Mouse (Mus musculus) liver, embryonic 11.5 days (tissue): ENCODE data around the gene Cped1. TPM values are rescaled to one million over a fixed set of nuclear protein-coding genes. Genes with fewer than 3 reads are reported as not detected.

Experiments
- ATAC-seq: fragments of 200-750 bp; cut with Nextera tagmentation; replicated peaks from 2 replicates; pipeline ENCODE4 v1.8.0; 2017; ENCODE audit warnings: moderate number of reproducible peaks, mild to moderate bottlenecking, moderate TSS enrichment, moderate library complexity; ENCODE audit not compliant: low FRiP score
- DNase-seq: peaks from one replicate; pipeline ENCODE4 v3.0.0-alpha.2; 2017; ENCODE audit warnings: low spot score
- H3K27ac ChIP-seq: fragments of 300-500 bp; sonication (generic); 2 replicates; pipeline ENCODE4 v1.5.1; 2014; ENCODE audit warnings: mild to moderate bottlenecking, low read depth, low read length, control low read depth
- H3K27me3 ChIP-seq: fragments of 300-500 bp; sonication (generic); replicated peaks from 2 replicates; pipeline ENCODE4 v1.6.1; 2014; ENCODE audit warnings: low read length, mixed read lengths; ENCODE audit not compliant: control insufficient read depth, insufficient read depth
- H3K36me3 ChIP-seq: fragments of 300-500 bp; sonication (generic); 2 replicates; pipeline ENCODE4 v1.6.1; 2014; ENCODE audit warnings: mild to moderate bottlenecking, low read length, moderate library complexity, mixed read lengths; ENCODE audit not compliant: control insufficient read depth, insufficient read depth
- H3K4me1 ChIP-seq: fragments of 300-500 bp; sonication (generic); replicated peaks from 2 replicates; pipeline ENCODE4 v1.6.1; 2014; ENCODE audit warnings: low read length, mixed read lengths; ENCODE audit not compliant: control insufficient read depth, insufficient read depth
- H3K4me2 ChIP-seq: fragments of 300-500 bp; sonication (generic); 2 replicates; pipeline ENCODE4 v1.6.1; 2014; ENCODE audit warnings: mild to moderate bottlenecking, control low read depth, moderate library complexity
- H3K4me3 ChIP-seq: fragments of 300-500 bp; sonication (generic); 2 replicates; pipeline ENCODE4 v1.5.1; 2014; ENCODE audit warnings: low read depth, low read length, control low read depth
- H3K9ac ChIP-seq: fragments of 300-500 bp; sonication (generic); 2 replicates; pipeline ENCODE4 v1.6.1; 2014; ENCODE audit warnings: low read depth, low read length, control low read depth
- H3K9me3 ChIP-seq: fragments of 300-500 bp; sonication (generic); 2 replicates; pipeline ENCODE4 v1.6.1; 2016; ENCODE audit warnings: low read length, inconsistent platforms, mixed read lengths; ENCODE audit not compliant: control insufficient read depth
- WGBS: fragments of 180-500 bp; shearing (Covaris S2); extraction: QIAGEN DNeasy Blood & Tissue Kit; methylation state at CpG from one replicate; pipeline ENCODE4 v1.1.7; 2014; 5-methylcytosine and 5-hydroxymethylcytosine counted together
- polyA plus RNA-seq: library from polyadenylated mRNA; unstranded; fragments of >200 nt; fragmentation: Nextera tagmentation; extraction: Ambion mirVana; gene quantifications from 2 replicates; pipeline ENCODE4 v1.2.1, GENCODE M21; 2014

Cped1 gene
- polyA plus RNA-seq, 1 experiment from 2014 or later, result 6.9 TPM

DNA sequence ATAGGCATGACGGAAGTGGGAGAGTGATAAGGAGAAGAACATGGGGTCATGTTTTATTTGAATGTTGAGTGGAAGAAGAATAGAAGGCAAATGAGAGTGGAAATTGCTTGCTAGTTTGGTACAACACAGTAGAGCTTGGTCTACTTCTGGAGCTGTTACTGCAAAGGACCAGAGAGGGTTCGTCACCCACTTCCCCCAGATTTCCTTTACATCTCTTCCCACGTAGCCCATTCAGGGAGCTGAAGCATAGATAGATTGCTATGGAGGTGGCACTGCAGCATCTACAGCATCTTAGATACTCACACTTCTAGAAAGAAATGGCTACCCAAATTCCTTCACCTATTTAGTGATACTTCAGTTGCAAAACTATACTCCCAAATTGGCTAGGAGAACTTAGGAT lies 214.4 kb downstream of the Cped1 start:
- ATAC-seq, result no peak
- Histone ChIP-seq H3K27ac (no peak overlapping the region), H3K9me3 (no peaks in the 10 kb centered on the region), H3K9ac (no peak overlapping the region), H3K27me3 (no peaks in the 10 kb centered on the region), H3K4me3 (no peak overlapping the region), H3K4me2 (no peak overlapping the region), H3K36me3 (no peaks in the 10 kb centered on the region), H3K4me1 (no peaks in the 10 kb centered on the region)
- no peak for DNase-seq
- 76% methylated on average over 3 of the region's 3 CpGs for WGBS

DNA sequence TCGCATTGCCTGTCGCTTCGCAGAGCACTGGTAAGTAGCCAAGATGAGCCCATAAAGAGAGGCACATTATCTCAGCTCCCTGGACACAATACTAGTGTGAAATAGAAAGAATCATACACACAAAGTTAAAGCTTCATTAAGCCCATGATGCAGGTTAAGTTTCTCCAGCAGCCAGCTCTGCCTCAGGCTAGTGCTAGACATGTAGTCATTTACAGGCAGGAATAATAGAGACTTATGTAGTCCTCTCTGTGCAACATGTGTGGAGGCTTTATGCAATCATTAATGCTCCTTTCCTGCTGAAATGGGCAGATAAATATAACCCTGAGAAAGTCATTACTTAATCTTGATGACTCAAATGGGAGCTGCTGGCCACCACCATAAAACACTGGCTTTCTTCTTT lies 216.2 kb downstream of the Cped1 start:
- H3K36me3 ChIP-seq, result no peaks in the 10 kb centered on the region
- H3K4me2 ChIP-seq, result no peak overlapping the region
- no peak overlapping the region for H3K27ac ChIP-seq
- DNase-seq (no peak), ATAC-seq (no peak)
- no peaks in the 10 kb centered on the region for H3K27me3 ChIP-seq
- H3K9ac ChIP-seq, result no peak overlapping the region
- H3K4me3 ChIP-seq, result no peak overlapping the region
- no peaks in the 10 kb centered on the region for H3K9me3 ChIP-seq
- H3K4me1 ChIP-seq, result no peaks in the 10 kb centered on the region
- 89% methylated on average over 3 of the region's 3 CpGs for WGBS

DNA sequence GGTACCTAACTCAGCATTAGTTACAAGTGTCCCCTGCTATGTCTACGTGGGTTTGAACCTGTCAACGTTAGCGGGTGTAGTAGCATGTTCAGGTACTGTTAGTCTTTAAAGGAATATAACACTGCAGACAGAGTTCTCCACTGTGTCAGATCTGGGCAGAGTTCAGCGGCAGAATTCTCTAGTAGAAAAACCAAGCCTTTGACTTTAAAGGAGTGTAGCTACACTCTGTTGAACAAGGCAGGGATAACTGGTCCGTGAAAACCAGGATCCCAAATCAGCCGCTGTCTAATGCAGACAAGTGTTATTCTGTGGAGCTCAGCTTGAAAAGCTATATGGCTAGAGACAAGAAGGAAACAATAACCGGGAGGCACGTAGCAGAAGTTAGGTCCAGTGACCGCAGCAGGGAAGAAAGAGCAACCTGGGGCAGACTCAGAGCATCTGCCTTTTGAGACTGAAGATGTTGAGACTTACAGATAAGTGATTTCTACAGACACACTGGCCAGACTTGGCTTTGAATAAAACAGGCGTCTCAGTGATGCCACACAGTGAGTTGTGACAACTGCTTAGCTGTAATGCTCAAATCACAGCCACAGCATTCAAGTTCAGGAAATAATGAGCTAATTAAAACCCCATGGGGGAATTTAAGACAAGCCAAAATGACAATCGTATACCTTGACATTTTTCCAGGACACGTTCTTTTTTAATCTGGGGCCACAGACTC lies 219.5 kb downstream of the Cped1 start:
- no peaks in the 10 kb centered on the region for H3K36me3 ChIP-seq
- no peaks in the 10 kb centered on the region for H3K4me1 ChIP-seq
- no peaks in the 10 kb centered on the region for H3K9me3 ChIP-seq
- ATAC-seq (no peak), DNase-seq (no peak)
- no peak overlapping the region for H3K9ac ChIP-seq
- no peak overlapping the region for H3K27ac ChIP-seq
- H3K4me3 ChIP-seq, result no peak overlapping the region
- H3K27me3 ChIP-seq, result no peaks in the 10 kb centered on the region
- 80% methylated on average over 12 of the region's 12 CpGs for WGBS
- no peak overlapping the region for H3K4me2 ChIP-seq

DNA sequence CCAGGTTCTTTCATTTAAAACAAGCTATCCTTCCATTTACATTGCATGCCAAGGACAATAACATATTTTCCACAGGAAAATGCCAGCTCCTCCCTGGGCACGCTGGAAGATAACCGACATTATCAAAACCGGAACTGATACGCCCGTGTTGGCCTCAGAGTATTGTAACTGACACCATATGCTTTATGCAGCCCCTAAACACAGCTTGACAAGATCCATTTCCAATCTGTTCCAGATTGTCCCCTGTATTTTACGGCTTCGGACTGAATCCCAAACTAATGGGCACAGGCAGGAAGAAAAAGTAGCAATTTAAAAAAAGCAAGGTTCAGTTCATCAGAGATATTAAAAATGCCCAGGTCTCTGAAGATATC lies 220.0 kb downstream of the Cped1 start:
- no peak for DNase-seq
- ATAC-seq, result no peak
- H3K4me1 ChIP-seq, result no peaks in the 10 kb centered on the region
- no peaks in the 10 kb centered on the region for H3K27me3 ChIP-seq
- no peak overlapping the region for H3K27ac ChIP-seq
- H3K4me2 ChIP-seq, result no peak overlapping the region
- 68% methylated on average over 7 of the region's 7 CpGs for WGBS
- no peak overlapping the region for H3K9ac ChIP-seq
- H3K9me3 ChIP-seq, result no peaks in the 10 kb centered on the region
- H3K4me3 ChIP-seq, result no peak overlapping the region
- no peaks in the 10 kb centered on the region for H3K36me3 ChIP-seq

DNA sequence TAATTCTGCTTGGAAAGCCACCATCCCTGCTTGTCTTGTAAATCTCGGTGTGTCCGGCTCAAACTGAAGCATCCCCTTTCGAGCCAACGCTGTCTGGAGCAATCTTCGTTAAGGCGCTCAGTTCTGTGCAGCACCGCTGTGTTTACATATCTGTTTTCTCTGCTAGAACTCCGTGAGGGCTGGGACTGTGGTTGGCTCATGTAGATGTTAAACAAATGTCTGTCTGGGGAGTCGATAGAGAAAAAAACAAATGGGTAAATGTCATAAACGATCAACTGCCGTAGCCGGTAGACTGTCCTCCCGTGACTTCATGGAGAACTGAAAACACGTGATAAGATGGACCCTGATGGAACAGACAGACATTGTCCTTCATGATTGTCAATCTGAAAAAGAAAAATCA lies 220.5 kb downstream of the Cped1 start:
- H3K4me1 ChIP-seq, result no peaks in the 10 kb centered on the region
- H3K36me3 ChIP-seq, result no peaks in the 10 kb centered on the region
- no peak overlapping the region for H3K9ac ChIP-seq
- no peak overlapping the region for H3K27ac ChIP-seq
- no peak overlapping the region for H3K4me3 ChIP-seq
- no peaks in the 10 kb centered on the region for H3K9me3 ChIP-seq
- no peak for DNase-seq
- H3K27me3 ChIP-seq, result no peaks in the 10 kb centered on the region
- no peak for ATAC-seq
- no peak overlapping the region for H3K4me2 ChIP-seq
- WGBS, result 73% methylated on average over 14 of the region's 14 CpGs

DNA sequence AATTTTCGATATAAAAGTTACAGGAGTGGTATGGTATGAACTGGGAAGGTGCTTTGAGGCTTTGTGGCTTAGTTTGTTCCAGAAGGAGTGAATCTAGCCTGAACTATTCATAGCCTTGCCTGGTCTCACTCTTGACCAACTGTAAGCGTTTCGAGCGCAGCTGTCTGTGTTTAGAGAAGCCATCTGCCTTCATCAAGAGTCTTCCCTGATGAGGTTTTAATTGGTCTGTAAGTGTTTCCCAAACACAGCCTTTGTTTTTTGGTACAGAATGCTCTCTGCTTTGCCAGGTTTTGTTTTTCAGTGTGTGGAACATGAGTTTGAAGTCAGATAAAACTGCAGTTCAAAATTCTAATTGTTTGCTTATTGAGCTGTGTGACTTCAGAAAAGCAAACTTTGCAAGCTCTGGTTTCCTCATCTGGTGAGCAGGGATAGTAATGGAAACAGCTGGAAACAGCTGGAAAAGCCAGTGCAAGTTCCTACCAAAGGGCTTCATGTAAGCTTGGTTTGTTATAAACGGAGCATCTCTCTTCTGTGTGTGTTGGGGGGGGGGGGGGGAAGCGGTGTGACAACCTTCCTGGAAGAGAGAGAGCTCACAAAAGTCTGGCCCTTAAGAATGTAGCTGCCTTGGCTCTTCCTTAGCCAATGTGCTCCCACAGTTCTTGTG lies 221.0 kb downstream of the Cped1 start:
- H3K9me3 ChIP-seq, result no peaks in the 10 kb centered on the region
- no peak overlapping the region for H3K4me3 ChIP-seq
- H3K27ac ChIP-seq, result no peak overlapping the region
- 68% methylated on average over 6 of the region's 6 CpGs for WGBS
- no peaks in the 10 kb centered on the region for H3K36me3 ChIP-seq
- H3K27me3 ChIP-seq, result no peaks in the 10 kb centered on the region
- H3K9ac ChIP-seq, result no peak overlapping the region
- H3K4me1 ChIP-seq, result no peaks in the 10 kb centered on the region
- no peak for ATAC-seq
- no peak overlapping the region for H3K4me2 ChIP-seq
- no peak for DNase-seq

DNA sequence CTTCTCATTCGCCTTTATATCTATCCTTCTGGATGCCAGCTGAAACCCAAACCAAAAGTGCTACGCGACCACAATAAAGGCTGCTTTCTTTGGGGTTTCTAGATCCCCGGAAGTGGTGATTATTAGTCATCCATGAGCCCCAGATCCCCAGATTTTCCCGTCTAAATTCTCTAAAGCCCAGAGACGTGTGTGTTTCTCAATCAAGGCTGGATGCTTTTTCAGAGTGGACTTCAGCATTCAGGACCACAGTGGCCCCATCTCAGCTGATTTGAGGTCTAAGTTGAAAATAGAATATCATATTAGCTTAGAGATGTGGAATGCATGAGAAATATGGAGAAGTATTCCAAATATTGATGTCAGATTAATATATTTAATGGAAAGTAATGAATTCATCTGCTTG lies 226.4 kb downstream of the Cped1 start:
- no peak overlapping the region for H3K4me3 ChIP-seq
- H3K27ac ChIP-seq, result no peak overlapping the region
- no peaks in the 10 kb centered on the region for H3K36me3 ChIP-seq
- DNase-seq (no peak), ATAC-seq (no peak)
- no peak overlapping the region for H3K9ac ChIP-seq
- no peaks in the 10 kb centered on the region for H3K4me1 ChIP-seq
- no peak overlapping the region for H3K4me2 ChIP-seq
- WGBS, result 80% methylated on average over 6 of the region's 6 CpGs
- H3K27me3 ChIP-seq, result no peaks in the 10 kb centered on the region
- no peaks in the 10 kb centered on the region for H3K9me3 ChIP-seq

DNA sequence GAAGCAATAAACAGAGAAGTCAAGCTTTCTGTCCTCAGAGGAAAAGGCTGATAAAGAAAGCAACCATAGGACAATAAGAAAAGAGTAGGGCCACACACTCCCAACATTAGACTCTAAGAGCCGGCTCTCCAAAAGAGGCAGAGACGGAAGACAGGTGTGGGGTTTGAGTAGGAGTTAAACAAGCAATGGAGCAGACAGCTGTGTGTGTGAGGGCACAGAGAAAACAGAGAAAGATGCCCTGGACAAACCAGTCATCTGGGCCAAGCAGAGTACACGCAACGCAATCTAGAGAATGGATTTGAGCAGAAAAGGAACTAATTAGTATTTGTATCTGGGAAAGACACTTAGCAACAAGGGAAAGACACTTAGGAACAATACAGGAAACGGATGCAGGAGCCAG lies 227.5 kb downstream of the Cped1 start:
- ATAC-seq (no peak), DNase-seq (no peak)
- H3K9ac ChIP-seq, result no peak overlapping the region
- H3K36me3 ChIP-seq, result no peaks in the 10 kb centered on the region
- no peaks in the 10 kb centered on the region for H3K9me3 ChIP-seq
- no peaks in the 10 kb centered on the region for H3K4me1 ChIP-seq
- no peak overlapping the region for H3K4me2 ChIP-seq
- WGBS, result 88% methylated on average over 5 of the region's 5 CpGs
- H3K27me3 ChIP-seq, result no peaks in the 10 kb centered on the region
- H3K27ac ChIP-seq, result no peak overlapping the region
- no peak overlapping the region for H3K4me3 ChIP-seq

DNA sequence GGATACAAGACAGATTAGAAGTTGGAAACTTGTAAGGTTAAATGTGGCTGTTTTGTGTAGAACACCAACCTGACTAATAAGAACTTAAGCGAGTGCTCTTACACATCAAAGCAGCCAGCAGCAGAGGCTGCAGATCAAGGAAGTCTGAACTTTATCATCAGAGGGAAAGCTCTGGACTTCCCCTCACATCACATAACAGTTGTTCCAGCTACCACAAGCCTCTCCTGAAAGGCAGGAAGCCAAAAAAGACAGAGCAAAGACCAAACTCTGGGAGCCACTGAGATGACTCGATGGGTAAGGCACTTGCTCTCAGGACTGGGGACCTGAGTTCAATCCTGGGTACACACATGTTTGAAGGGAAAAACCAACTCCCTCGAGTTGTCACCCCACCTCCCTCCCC lies 228.1 kb downstream of the Cped1 start:
- no peaks in the 10 kb centered on the region for H3K27me3 ChIP-seq
- H3K4me3 ChIP-seq, result no peak overlapping the region
- no peak overlapping the region for H3K9ac ChIP-seq
- no peak overlapping the region for H3K4me2 ChIP-seq
- DNase-seq (no peak), ATAC-seq (no peak)
- H3K27ac ChIP-seq, result no peak overlapping the region
- no peaks in the 10 kb centered on the region for H3K9me3 ChIP-seq
- H3K36me3 ChIP-seq, result no peaks in the 10 kb centered on the region
- 40% methylated on average over 3 of the region's 3 CpGs for WGBS
- no peaks in the 10 kb centered on the region for H3K4me1 ChIP-seq
